Mouse (Mus musculus) lung, adult 2 months (tissue): Measurements from ENCODE around the gene Ddi1.

Experiments
- CTCF ChIP-seq: fragments of 200-500 bp; IDR thresholded peaks from 2 replicates; pipeline ENCODE4 v1.5.1; 2011; ENCODE audit warnings: mild to moderate bottlenecking, low read length, control low read depth; ENCODE audit not compliant: insufficient read depth
- POLR2A ChIP-seq: fragments of 200-500 bp; IDR thresholded peaks from 2 replicates; pipeline ENCODE4 v1.6.1; 2011; ENCODE audit warnings: low read depth, mild to moderate bottlenecking, control low read depth, low read length, borderline replicate concordance; ENCODE audit errors: extremely low read depth

- no peak for TF ChIP-seq POLR2A
- TF ChIP-seq CTCF, result no peak
Measured at GRCm38 (mm10) chr9:6298547-6298946, 28.9 kb upstream of the Ddi1 start.
